ENCODE assay signal across 9 mouse cellular contexts in the genomic region with DNA sequence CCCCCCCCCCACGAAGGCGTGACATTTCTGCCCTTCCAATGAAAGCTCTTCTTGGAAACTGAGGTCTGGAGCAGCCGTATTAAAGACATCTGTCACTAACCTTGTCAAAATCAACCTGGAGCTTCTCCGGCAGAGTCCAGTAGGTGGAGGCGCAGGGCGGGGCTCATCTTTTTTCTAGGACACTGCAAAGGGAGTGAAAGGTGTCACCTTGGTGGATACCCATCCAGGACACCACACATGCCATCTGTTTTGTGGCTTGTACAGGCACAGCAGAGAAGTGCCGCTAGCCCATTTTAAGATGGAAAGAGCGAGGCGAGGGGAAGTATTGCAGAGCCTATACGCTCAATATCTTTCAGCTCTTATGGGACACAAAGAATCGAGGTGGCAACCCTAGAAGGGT.
A peak's percentile ranks its signal among the peaks of the same experiment; 100 is the strongest.
DNase-seq lines count a peak whose midpoint lies in the region; ATAC-seq and TF ChIP-seq lines count a peak whose summit lies in the region.
"Had no signal": no experiment of that assay in that cellular context is flagged by ENCODE, and none has a peak within 500 bp of the region (broad histone marks: within the 10 kb centered on the region; RNA-seq: fewer than 3 reads in every experiment).

No protein-coding gene starts in this region.

- WGBS in heart, embryonic 14.5 days = 37% methylated on average over 11 of the region's 11 CpGs
- 45% methylated on average over 11 of the region's 11 CpGs for WGBS in midbrain, postnatal 0 days

- no peaks in the 10 kb centered on the region for H3K36me3 ChIP-seq in heart, embryonic 14.5 days (ENCODE audit: control insufficient read depth, insufficient read depth, low read length)
- H3K36me3 ChIP-seq in midbrain, postnatal 0 days (ENCODE audit: insufficient read depth, low read length) = no peaks in the 10 kb centered on the region
- H3K36me3 ChIP-seq: G1E had no signal

- DNase-seq in heart, postnatal 4 days = no peak
- DNase-seq in midbrain, postnatal 0 days (ENCODE audit: low spot score) = no peak
- DNase-seq in yolk sac, embryonic 10.5 days (ENCODE audit: low spot score) = no peak
- DNase-seq in gastrocnemius, postnatal 4 days (ENCODE audit: low spot score in 2 of 2) = no peak
- DNase-seq in embryo, embryonic 9.5 days (ENCODE audit: extremely low spot score) = no peak

- H3K27me3 ChIP-seq in heart, embryonic 14.5 days (ENCODE audit: control insufficient read depth, insufficient read depth, low read length) = peaks cover 19% of the 10 kb centered on the region; the same call in 1 of the 2 replicates
- H3K27me3 ChIP-seq in midbrain, postnatal 0 days (ENCODE audit: insufficient read depth, low read length) = no peaks in the 10 kb centered on the region

- TF ChIP-seq CTCF in midbrain, postnatal 0 days (IDR thresholded peaks at IDR 0.05) = no peak

- H3K27ac ChIP-seq in heart, embryonic 14.5 days (replicated peaks in 1 of 2; ENCODE audit: control insufficient read depth in 1 of 2, insufficient read depth in 1 of 2, low read depth in 2 of 2, low read length in 2 of 2) = no peak overlapping the region
- peak overlapping the region; percentile 19; the same call in 1 of the 2 replicates for H3K27ac ChIP-seq in midbrain, postnatal 0 days (ENCODE audit: low read depth, low read length)

- no peak for ATAC-seq in heart, embryonic 14.5 days (ENCODE audit: insufficient number of reproducible peaks, insufficient read depth, low FRiP score, low read depth)
- 0 out of 2 replicates have a peak, but pooled peaks have one; percentile 6 for ATAC-seq in common myeloid progenitor, adult 5-6 weeks (replicated peaks; ENCODE audit: low read depth, poor library complexity, severe bottlenecking)
- peak; percentile 21 for ATAC-seq in inflammation-experienced regulatory T-cells, adult 6 months
- peak; percentile 50 for ATAC-seq in midbrain, postnatal 0 days (ENCODE audit: low FRiP score)

- peak overlapping the region; percentile 41 to 58 for H3K4me3 ChIP-seq in heart, embryonic 14.5 days (ENCODE audit: control insufficient read depth in 1 of 2, insufficient read depth in 1 of 2, low read depth in 1 of 2, low read length in 2 of 2)
- peak overlapping the region; percentile 31 for H3K4me3 ChIP-seq in midbrain, postnatal 0 days (ENCODE audit: low read depth, low read length)

- peak overlapping the region; percentile 45; the same call in 1 of the 2 replicates for H3K9ac ChIP-seq in heart, embryonic 14.5 days (ENCODE audit: low read length)
- H3K9ac ChIP-seq in midbrain, postnatal 0 days (replicated peaks; ENCODE audit: low read length, poor library complexity, severe bottlenecking) = peak overlapping the region; percentile 50

- H3K9me3 ChIP-seq in heart, embryonic 14.5 days (ENCODE audit: control insufficient read depth, low read length) = no peaks in the 10 kb centered on the region
- no peaks in the 10 kb centered on the region for H3K9me3 ChIP-seq in midbrain, postnatal 0 days (ENCODE audit: low read length)

- peaks cover 2 to 3% of the 10 kb centered on the region in 2 experiments; a peak in 1 of 4 replicates for H3K4me1 ChIP-seq in heart, embryonic 14.5 days (ENCODE audit: control insufficient read depth in 2 of 2, insufficient read depth in 2 of 2, low read length in 2 of 2)
- H3K4me1 ChIP-seq in midbrain, postnatal 0 days (ENCODE audit: insufficient read depth, low read length) = 0 out of 2 replicates have a peak, but pooled peaks cover 4% of the 10 kb centered on the region

- H3K4me2 ChIP-seq in heart, embryonic 14.5 days (ENCODE audit: low read length) = peak overlapping the region; percentile 72
- peak overlapping the region; percentile 61 for H3K4me2 ChIP-seq in midbrain, postnatal 0 days (ENCODE audit: low read depth, low read length, poor library complexity, severe bottlenecking)
